Mouse (Mus musculus) layer of hippocampus, postnatal 14 days (tissue): Measurements from ENCODE around the gene Bdp1. TPM values are rescaled to one million over a fixed set of nuclear protein-coding genes. Genes with fewer than 3 reads are reported as not detected.
"Not testable (repeated sequence)": the region's sequence is repeated elsewhere in the genome, so short reads cannot be mapped to it uniquely, and the experiment has no call there.

Source experiments
- DNase-seq, 2 experiments: peaks; one replicate each; pipeline ENCODE4 v3.0.0; 2021 to 2022; ENCODE audit warnings: low spot score in 2 of 2, mixed read lengths in 1 of 2
- long read RNA-seq, 2 experiments: library from polyadenylated mRNA; stranded (forward); transcript quantifications; one replicate each; pipeline ENCODE4 v2.0.0; 2021
- total RNA-seq, 2 experiments: library from RNA; stranded (reverse); gene quantifications; 2 replicates each; pipeline ENCODE4 v1.2.3; 2021

The Bdp1 gene
- total RNA-seq: 10 to 100 TPM; 30.9 to 31.4 TPM
- long read RNA-seq, experiment 1, partial matches to known transcripts: 1 of 2 reads
- long read RNA-seq, experiment 1, other reads (novel, unspliced or antisense): 1 of 2 reads
- long read RNA-seq, experiment 2: 0 reads

DNA sequence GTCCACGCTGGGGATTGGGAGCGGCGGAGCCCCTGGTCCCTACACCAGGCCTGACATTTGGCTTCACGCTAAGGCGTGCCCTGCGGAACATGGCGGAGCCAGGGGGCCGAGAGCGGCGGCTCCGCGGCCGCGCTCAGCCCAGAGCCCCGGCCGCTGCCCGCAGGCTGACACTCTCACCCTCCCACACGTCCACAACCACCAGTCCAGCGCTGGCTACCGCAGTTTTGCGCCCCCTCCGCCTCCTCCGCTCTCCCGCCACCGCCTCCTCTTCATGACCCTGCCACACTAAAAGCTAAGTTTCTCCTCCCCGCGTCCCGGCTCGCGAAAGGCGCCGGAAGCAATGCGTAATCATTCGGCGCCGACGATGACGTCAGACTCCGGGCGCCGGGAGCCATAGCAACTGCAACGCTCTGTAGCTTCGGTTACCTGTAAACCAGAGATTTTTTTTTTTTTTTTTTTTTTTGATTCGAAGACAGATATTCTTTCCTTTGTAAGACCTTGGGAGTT lies at the start of gene Bdp1:
Gene Bdp1 (minus strand): TSS at position 323 of the 507 bp plus-strand sequence.
- DNase-seq: peak; percentile 91 to 97

GRCm38 (mm10) chr13:100152659-100153058 lies 48.8 kb upstream of the Bdp1 start:
- DNase-seq: no peak

GRCm38 (mm10) chr13:100141646-100142314 lies 37.9 kb upstream of the Bdp1 start:
- no peak for DNase-seq

DNA sequence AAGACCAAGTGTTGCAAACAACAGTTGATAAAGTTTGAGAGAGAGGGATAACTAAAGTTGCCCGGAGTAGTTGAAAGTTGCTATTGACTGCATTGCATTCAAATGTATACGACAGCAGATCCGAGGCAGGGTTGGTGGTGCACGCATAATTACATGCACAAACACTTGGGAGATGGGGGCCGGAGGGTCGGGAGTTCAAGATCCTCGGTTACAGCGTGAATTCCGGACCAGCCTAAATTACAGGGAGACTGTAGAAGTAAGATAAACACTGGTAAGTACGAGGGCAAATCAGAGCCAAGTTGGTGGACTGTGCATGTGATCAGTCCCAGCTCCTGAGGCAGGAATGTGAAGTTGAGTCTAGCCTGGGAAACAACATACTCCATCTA lies 21.4 kb upstream of the Bdp1 start:
- no peak for DNase-seq

GRCm38 (mm10) chr13:100124423-100125257 lies 20.8 kb upstream of the Bdp1 start, which contains the start of gene Smn1:
Gene Smn1 (plus strand): TSS chr13:100124852.
- DNase-seq: peak; percentile 89 to 96

GRCm38 (mm10) chr13:100123970-100124369 lies 20.1 kb upstream of the Bdp1 start:
- no peak for DNase-seq

- DNase-seq: peak in 1 of 2 experiments; percentile 24
These were observed 8.5 kb upstream of the Bdp1 start for GRCm38 (mm10) chr13:100112218-100112972.

DNA sequence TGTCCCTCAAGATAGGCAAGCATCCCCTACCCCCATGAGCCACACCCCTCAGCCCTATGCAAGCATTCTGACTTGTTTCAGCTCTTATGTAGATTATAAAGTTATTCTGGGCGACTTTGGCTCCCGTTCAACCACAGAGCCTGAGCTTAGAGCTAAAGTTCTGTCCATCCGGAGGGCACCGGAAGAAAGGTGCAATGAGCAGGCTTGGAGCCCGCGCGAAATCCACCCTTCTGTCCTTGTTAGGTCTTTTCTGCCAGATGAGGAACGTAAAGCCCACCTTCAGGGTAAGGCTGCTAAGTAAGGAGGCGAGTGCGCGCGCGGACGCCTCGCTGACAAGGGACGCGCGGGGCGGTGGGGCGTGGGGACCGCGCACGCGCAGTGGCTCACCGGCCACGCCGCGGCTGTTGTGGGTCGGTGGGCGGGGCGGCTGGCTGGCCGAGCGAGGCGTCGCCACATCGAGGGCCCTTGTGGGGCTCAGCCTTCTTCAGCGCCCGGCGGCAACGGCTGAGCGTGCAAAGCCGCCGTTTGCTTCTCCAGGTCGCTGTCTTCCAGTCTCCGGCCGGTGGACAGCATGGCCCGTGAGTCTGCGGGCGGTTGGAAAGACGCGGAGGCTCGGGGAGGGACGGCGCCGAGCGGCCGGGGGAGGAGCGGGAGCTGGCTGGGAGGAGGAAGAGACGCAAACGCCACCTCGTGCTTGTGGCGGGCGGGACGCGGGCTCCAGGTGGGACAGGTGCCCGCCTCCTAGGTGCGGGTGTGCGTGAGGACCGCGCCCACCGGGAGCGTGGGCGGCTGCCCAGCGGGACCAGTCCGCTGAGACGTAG lies 4.0 kb upstream of the Bdp1 start, which contains the start of gene Serf1:
Gene Serf1 (plus strand): TSS at position 361 of the 821 bp plus-strand sequence.
- DNase-seq: peak; percentile 69 to 78

- DNase-seq: no peak
These were observed 715 bp downstream of the Bdp1 start for GRCm38 (mm10) chr13:100103052-100103658.

DNA sequence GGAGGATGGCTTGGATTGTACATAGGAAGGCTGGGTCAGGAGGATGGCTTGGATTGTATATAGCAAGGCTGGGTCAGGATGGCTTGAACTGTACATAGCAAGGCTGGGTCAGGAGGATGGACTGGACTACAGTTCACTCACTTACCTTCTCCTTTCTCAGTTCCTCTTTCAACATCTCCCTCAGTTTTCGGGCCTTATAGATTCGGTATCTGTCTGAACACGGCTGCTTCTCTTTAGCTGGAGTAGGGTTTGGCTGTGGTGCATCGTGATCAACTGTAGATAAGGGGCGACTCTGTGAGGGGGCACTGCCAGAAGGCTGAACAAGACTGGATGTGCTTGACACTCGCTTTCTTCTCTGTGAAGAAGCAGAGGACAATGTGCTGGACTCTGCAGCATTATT lies 5.1 kb downstream of the Bdp1 start:
- no peak for DNase-seq

DNA sequence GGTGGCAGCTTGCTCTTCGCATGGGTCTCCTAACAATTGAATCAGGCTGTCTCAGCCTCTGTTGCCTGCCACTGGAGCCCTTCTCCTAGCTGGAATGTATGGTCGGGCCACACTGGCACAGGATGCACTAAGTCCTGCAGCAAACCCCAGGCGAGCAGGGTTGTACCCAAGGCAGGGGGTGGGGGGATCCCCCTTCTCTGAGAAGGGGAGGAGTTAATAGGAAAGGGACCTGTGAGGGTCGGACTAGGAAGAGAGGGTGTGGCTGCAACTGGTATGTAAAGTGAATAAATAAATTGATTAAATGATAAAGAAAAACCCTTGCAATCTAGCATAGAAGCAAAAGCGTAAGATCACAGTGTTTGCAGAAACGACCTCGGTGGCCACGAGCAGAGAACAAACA lies 32.4 kb downstream of the Bdp1 start:
- DNase-seq: no peak

- DNase-seq: no peak
These were observed 36.0 kb downstream of the Bdp1 start for GRCm38 (mm10) chr13:100067821-100068220.

GRCm38 (mm10) chr13:100063936-100064335 lies 39.9 kb downstream of the Bdp1 start:
- DNase-seq: no peak

- DNase-seq: not testable (repeated sequence)
These were observed 46.1 kb downstream of the Bdp1 start for GRCm38 (mm10) chr13:100057738-100058137.

GRCm38 (mm10) chr13:100026013-100026412 lies 77.9 kb downstream of the Bdp1 start:
- DNase-seq: no peak

- no peak for DNase-seq
These were observed 87.0 kb downstream of the Bdp1 start for GRCm38 (mm10) chr13:100016891-100017290.

- no peak for DNase-seq
These were observed 87.9 kb downstream of the Bdp1 start for GRCm38 (mm10) chr13:100015937-100016336.

DNA sequence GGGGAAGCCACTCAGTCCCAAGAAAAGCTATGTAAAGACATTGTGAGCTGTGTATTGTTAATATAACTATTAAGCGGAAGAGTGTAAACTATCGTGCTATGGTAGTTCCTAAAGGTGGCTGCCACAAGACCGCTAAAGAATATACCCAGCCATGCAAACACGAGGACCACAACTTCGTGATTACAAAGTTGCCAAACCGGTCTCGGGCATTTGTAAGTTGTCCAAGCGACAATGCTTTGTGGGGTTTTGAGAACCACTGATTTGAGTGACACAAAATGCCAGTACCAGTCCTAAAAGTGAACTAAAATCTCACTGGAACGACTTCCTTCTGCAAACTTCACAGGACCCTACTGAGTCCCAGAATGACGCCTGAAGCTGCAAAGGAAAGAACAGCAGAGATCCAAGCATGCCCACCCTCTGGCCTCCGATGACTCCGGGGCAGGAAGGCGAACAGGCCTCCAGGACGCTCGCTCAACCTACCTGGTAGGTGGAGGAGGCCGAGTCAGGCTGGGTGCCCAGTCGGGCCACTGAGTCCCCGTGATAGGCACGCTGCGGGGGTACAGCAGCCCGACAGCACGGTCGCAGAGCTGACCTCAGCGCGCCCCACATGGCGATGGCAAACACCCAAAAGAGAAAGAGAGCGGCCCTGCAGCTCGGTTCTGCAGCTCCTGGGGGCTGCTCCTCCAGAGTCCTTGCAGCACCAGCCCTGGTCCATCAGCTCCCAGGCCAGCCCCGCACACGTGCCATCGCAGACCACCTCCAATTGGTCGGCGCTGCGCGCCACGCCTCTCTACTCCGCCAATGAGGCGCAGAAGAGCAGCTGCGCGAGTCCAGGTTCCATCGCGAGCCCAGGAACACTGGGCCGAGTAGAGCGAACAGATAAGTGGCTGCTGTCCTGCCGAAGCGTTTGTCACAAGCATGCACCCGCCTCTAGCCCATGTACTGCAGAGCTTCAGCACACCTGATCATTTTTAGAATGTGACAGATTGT lies 88.7 kb downstream of the Bdp1 start, which contains the start of gene Mccc2:
Gene Mccc2 (minus strand): TSS at position 734 of the 990 bp plus-strand sequence.
- DNase-seq: peak; percentile 66 to 85
